Mouse (Mus musculus) c-Kit-negative CD71-positive TER-119-positive erythroid progenitor cells, embryonic 14.5 days (primary cell): ENCODE results near the gene Cfap298.

Source experiments
- DNase-seq: peaks from one replicate; pipeline ENCODE4 v3.0.0-alpha.2; 2013; ENCODE audit warnings: low read depth, low spot score

Cfap298 gene

GRCm38 (mm10) chr16:90911766-90912165, 23.1 kb downstream of the Cfap298 start:
- DNase-seq: no peak

- no peak for DNase-seq
These were observed 23.9 kb downstream of the Cfap298 start for GRCm38 (mm10) chr16:90910855-90911533.

- DNase-seq: no peak
These were observed 27.7 kb downstream of the Cfap298 start for GRCm38 (mm10) chr16:90907250-90907649.

- no peak for DNase-seq
These were observed 31.6 kb downstream of the Cfap298 start for GRCm38 (mm10) chr16:90903300-90903699.

GRCm38 (mm10) chr16:90901364-90901763, 33.5 kb downstream of the Cfap298 start:
- DNase-seq: no peak

- DNase-seq: no peak
These were observed 35.4 kb downstream of the Cfap298 start for GRCm38 (mm10) chr16:90899498-90899897.

GRCm38 (mm10) chr16:90897651-90898050, 37.3 kb downstream of the Cfap298 start:
- no peak for DNase-seq

GRCm38 (mm10) chr16:90893792-90894191, 41.1 kb downstream of the Cfap298 start:
- no peak for DNase-seq

GRCm38 (mm10) chr16:90893019-90893418, 41.9 kb downstream of the Cfap298 start:
- DNase-seq: no peak

- no peak for DNase-seq
These were observed 42.8 kb downstream of the Cfap298 start for GRCm38 (mm10) chr16:90892081-90892480.

GRCm38 (mm10) chr16:90891601-90892000, 43.3 kb downstream of the Cfap298 start:
- DNase-seq: no peak

- DNase-seq: no peak
These were observed 44.2 kb downstream of the Cfap298 start for GRCm38 (mm10) chr16:90890683-90891082.

GRCm38 (mm10) chr16:90885781-90886565, 48.9 kb downstream of the Cfap298 start:
- no peak for DNase-seq

GRCm38 (mm10) chr16:90885351-90885750, 49.6 kb downstream of the Cfap298 start:
- no peak for DNase-seq

- DNase-seq: no peak
These were observed 52.4 kb downstream of the Cfap298 start for GRCm38 (mm10) chr16:90882501-90882977.

GRCm38 (mm10) chr16:90878135-90878860, 56.6 kb downstream of the Cfap298 start:
- DNase-seq: no peak
